11 mouse cellular contexts compared by ENCODE assay signal in the genomic region with DNA sequence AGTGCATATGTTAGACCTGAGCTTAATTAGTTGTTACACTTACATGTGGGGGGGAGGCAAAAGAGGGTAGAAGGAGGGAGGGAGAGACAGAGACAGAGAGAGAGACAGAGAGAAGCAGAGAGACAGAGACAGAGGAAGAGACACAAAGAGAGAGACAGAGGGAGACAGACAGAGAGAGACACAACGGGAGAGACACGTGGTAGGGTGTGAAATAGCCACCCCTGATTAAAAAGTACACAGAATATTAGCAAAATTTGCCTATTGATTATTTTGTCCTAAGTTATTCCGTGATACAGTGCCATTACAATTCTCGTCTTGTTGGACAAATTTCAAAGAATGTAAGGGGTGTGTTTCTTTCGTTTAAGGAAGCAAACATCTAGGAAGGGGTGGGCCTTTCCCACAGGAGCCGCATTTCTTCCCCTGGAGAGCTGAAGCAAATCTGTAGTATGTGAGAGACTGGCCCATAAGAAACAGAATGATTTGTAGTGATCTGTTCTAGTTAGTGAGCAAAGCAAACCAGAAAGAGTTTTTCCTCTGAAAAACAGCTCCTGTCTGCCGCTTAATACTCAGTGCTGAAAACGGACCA. TPM values are rescaled to one million over a fixed set of nuclear protein-coding genes. Genes with fewer than 3 reads are reported as not detected.
A peak's percentile ranks its signal among the peaks of the same experiment; 100 is the strongest.
DNase-seq lines count a peak whose midpoint lies in the region; ATAC-seq and TF ChIP-seq lines count a peak whose summit lies in the region.
"Had no signal": no experiment of that assay in that cellular context is flagged by ENCODE, and none has a peak within 500 bp of the region (broad histone marks: within the 10 kb centered on the region; RNA-seq: fewer than 3 reads in every experiment).

No protein-coding gene starts in this region.

- H3K4me3 ChIP-seq in hindbrain, embryonic 15.5 days: no peak overlapping the region
- H3K4me3 ChIP-seq in hindbrain, embryonic 10.5 days: no peak overlapping the region
- no peak overlapping the region for H3K4me3 ChIP-seq in lung, embryonic 14.5 days (ENCODE audit: low read depth, low read length)
- H3K4me3 ChIP-seq in embryonic facial prominence, embryonic 14.5 days (ENCODE audit: low read depth, low read length): no peak overlapping the region; the same call in 1 of the 2 replicates
- no peak overlapping the region for H3K4me3 ChIP-seq in liver, embryonic 12.5 days
- H3K4me3 ChIP-seq: erythroblast, embryonic 14.5 days; midbrain, embryonic 13.5 days had no signal

- no peaks in the 10 kb centered on the region for H3K9me3 ChIP-seq in hindbrain, embryonic 15.5 days
- H3K9me3 ChIP-seq in hindbrain, embryonic 10.5 days: no peaks in the 10 kb centered on the region
- H3K9me3 ChIP-seq in lung, embryonic 14.5 days (ENCODE audit: low read depth, low read length): no peaks in the 10 kb centered on the region
- H3K9me3 ChIP-seq in embryonic facial prominence, embryonic 14.5 days (ENCODE audit: control insufficient read depth, low read length): no peaks in the 10 kb centered on the region
- H3K9me3 ChIP-seq in liver, embryonic 12.5 days (replicated peaks): no peaks in the 10 kb centered on the region
- H3K9me3 ChIP-seq: midbrain, embryonic 13.5 days had no signal

- DNase-seq in hindbrain, embryonic 10.5 days (ENCODE audit: low spot score): no peak
- peak; percentile 21 for DNase-seq in lung, embryonic 14.5 days
- no peak for DNase-seq in lung, postnatal 10 days
- DNase-seq in embryonic facial prominence, embryonic 14.5 days (ENCODE audit: low spot score): no peak
- DNase-seq in cerebellum, adult 11 months: no peak
- no peak for DNase-seq in adrenal gland, postnatal 10 days
- DNase-seq: cerebellum, adult 11-12 months had no signal

- H3K9ac ChIP-seq in hindbrain, embryonic 15.5 days: no peak overlapping the region
- no peak overlapping the region for H3K9ac ChIP-seq in lung, embryonic 14.5 days
- H3K9ac ChIP-seq in embryonic facial prominence, embryonic 14.5 days (ENCODE audit: low read depth, low read length): no peak overlapping the region
- H3K9ac ChIP-seq in liver, embryonic 12.5 days: no peak overlapping the region
- H3K9ac ChIP-seq: midbrain, embryonic 13.5 days had no signal

- H3K27ac ChIP-seq in hindbrain, embryonic 15.5 days (replicated peaks): no peak overlapping the region
- no peak overlapping the region for H3K27ac ChIP-seq in hindbrain, embryonic 10.5 days
- no peak overlapping the region for H3K27ac ChIP-seq in lung, embryonic 14.5 days (ENCODE audit: low read depth)
- no peak overlapping the region for H3K27ac ChIP-seq in embryonic facial prominence, embryonic 14.5 days (replicated peaks; ENCODE audit: low read depth, low read length)
- no peak overlapping the region for H3K27ac ChIP-seq in liver, embryonic 12.5 days
- H3K27ac ChIP-seq: midbrain, embryonic 13.5 days had no signal

- no peak for TF ChIP-seq CTCF in lung, embryonic 14.5 days (IDR thresholded peaks at IDR 0.05; ENCODE audit: low read depth)

- no peaks in the 10 kb centered on the region for H3K36me3 ChIP-seq in hindbrain, embryonic 15.5 days
- no peaks in the 10 kb centered on the region for H3K36me3 ChIP-seq in hindbrain, embryonic 10.5 days
- H3K36me3 ChIP-seq in lung, embryonic 14.5 days (ENCODE audit: insufficient read depth): no peaks in the 10 kb centered on the region
- no peaks in the 10 kb centered on the region for H3K36me3 ChIP-seq in embryonic facial prominence, embryonic 14.5 days (ENCODE audit: control insufficient read depth, insufficient read depth, low read length)
- H3K36me3 ChIP-seq in liver, embryonic 12.5 days: no peaks in the 10 kb centered on the region
- H3K36me3 ChIP-seq: midbrain, embryonic 13.5 days had no signal

- 82% methylated on average over 8 of the region's 8 CpGs for WGBS in hindbrain, embryonic 15.5 days
- WGBS in hindbrain, embryonic 10.5 days: 81% methylated on average over 8 of the region's 8 CpGs
- 62% methylated on average over 8 of the region's 8 CpGs for WGBS in lung, embryonic 14.5 days
- 62% methylated on average over 8 of the region's 8 CpGs for WGBS in embryonic facial prominence, embryonic 14.5 days
- 44% methylated on average over 8 of the region's 8 CpGs for WGBS in liver, embryonic 12.5 days (ENCODE audit: insufficient replicate concordance)

- H3K4me2 ChIP-seq in hindbrain, embryonic 15.5 days: 0 out of 2 replicates have a peak overlapping the region, but pooled peaks have one; percentile 4
- H3K4me2 ChIP-seq in lung, embryonic 14.5 days: peak overlapping the region; percentile 32; the same call in 1 of the 2 replicates
- peak overlapping the region; percentile 41 for H3K4me2 ChIP-seq in embryonic facial prominence, embryonic 14.5 days (ENCODE audit: low read depth, low read length)
- H3K4me2 ChIP-seq in liver, embryonic 12.5 days: peak overlapping the region; percentile 26
- H3K4me2 ChIP-seq: midbrain, embryonic 13.5 days had no signal

- no peaks in the 10 kb centered on the region for H3K27me3 ChIP-seq in hindbrain, embryonic 15.5 days
- peaks cover 12% of the 10 kb centered on the region; the same call in 1 of the 2 replicates for H3K27me3 ChIP-seq in hindbrain, embryonic 10.5 days (ENCODE audit: insufficient read depth, poor library complexity, severe bottlenecking)
- H3K27me3 ChIP-seq in lung, embryonic 14.5 days (ENCODE audit: insufficient read depth, low read length): no peaks in the 10 kb centered on the region
- H3K27me3 ChIP-seq in embryonic facial prominence, embryonic 14.5 days (replicated peaks; ENCODE audit: control insufficient read depth, insufficient read depth, low read length): no peaks in the 10 kb centered on the region
- H3K27me3 ChIP-seq in liver, embryonic 12.5 days (replicated peaks): no peaks in the 10 kb centered on the region

- H3K4me1 ChIP-seq in hindbrain, embryonic 15.5 days (replicated peaks): 0 out of 2 replicates have a peak, but pooled peaks cover 3% of the 10 kb centered on the region
- H3K4me1 ChIP-seq in hindbrain, embryonic 10.5 days (replicated peaks): peaks cover 7% of the 10 kb centered on the region; the same call in 1 of the 2 replicates
- 0 out of 2 replicates have a peak, but pooled peaks cover 4% of the 10 kb centered on the region for H3K4me1 ChIP-seq in lung, embryonic 14.5 days (ENCODE audit: insufficient read depth)
- H3K4me1 ChIP-seq in embryonic facial prominence, embryonic 14.5 days (ENCODE audit: control insufficient read depth, insufficient read depth, low read length): peaks cover 6% of the 10 kb centered on the region; the same call in 1 of the 2 replicates
- peaks cover 24% of the 10 kb centered on the region for H3K4me1 ChIP-seq in liver, embryonic 12.5 days
- H3K4me1 ChIP-seq: midbrain, embryonic 13.5 days had no signal

- ATAC-seq in hindbrain, embryonic 15.5 days (ENCODE audit: low FRiP score, low read depth): no peak
- no peak for ATAC-seq in lung, embryonic 14.5 days (ENCODE audit: insufficient read depth)
- ATAC-seq in embryonic facial prominence, embryonic 14.5 days (ENCODE audit: low read depth): no peak
- no peak for ATAC-seq in liver, embryonic 12.5 days
- ATAC-seq: midbrain, embryonic 13.5 days had no signal

RNA-seq across cellular contexts. Expression of a gene that starts 26.0 kb away (rescaled TPM):
- polyA plus RNA-seq in hindbrain, embryonic 15.5 days (2015; fragmentation: Nextera tagmentation; extraction: Ambion mirVana): 33.4 and 38.6 TPM in 2 replicates
- 17.3 and 19.5 TPM in 2 replicates for polyA plus RNA-seq in hindbrain, embryonic 10.5 days (2016; fragmentation: Nextera tagmentation; extraction: Ambion mirVana)
- polyA plus RNA-seq in lung, embryonic 14.5 days (2014; fragmentation: Nextera tagmentation; extraction: Ambion mirVana): 55.9 and 59.9 TPM in 2 replicates
- 195 and 224 TPM in 2 replicates for polyA plus RNA-seq in embryonic facial prominence, embryonic 14.5 days (2014; fragmentation: Nextera tagmentation; extraction: Ambion mirVana)
- polyA plus RNA-seq in liver, embryonic 12.5 days (2016; fragmentation: Nextera tagmentation; extraction: Ambion mirVana): 29.9 and 32.3 TPM in 2 replicates
- 10 to 100 TPM; 42.9 to 86.6 TPM for total RNA-seq in adrenal gland, postnatal 10 days (2021)
